Comparison of ENCODE assay signal across 10 mouse cellular contexts in genomic region chr12:54334491-54335132, GRCm38 (mm10).
A peak's percentile ranks its signal among the peaks of the same experiment; 100 is the strongest.
DNase-seq lines count a peak whose midpoint lies in the region; ATAC-seq lines count a peak whose summit lies in the region.
"Had no signal": no experiment of that assay in that cellular context is flagged by ENCODE, and none has a peak within 500 bp of the region (broad histone marks: within the 10 kb centered on the region; RNA-seq: fewer than 3 reads in every experiment).

No protein-coding gene starts in this region.

- 41% methylated on average over 9 of the region's 9 CpGs for WGBS in heart, embryonic 16.5 days
- 49% methylated on average over 9 of the region's 9 CpGs for WGBS in heart, embryonic 12.5 days
- WGBS in forebrain, embryonic 15.5 days: 26% methylated on average over 9 of the region's 9 CpGs
- 66% methylated on average over 9 of the region's 9 CpGs for WGBS in midbrain, embryonic 10.5 days

- no peak overlapping the region for H3K27ac ChIP-seq in heart, embryonic 16.5 days (ENCODE audit: low read length)
- H3K27ac ChIP-seq in heart, embryonic 12.5 days (ENCODE audit: poor library complexity, severe bottlenecking): no peak overlapping the region
- H3K27ac ChIP-seq in forebrain, embryonic 15.5 days (replicated peaks): 0 out of 2 replicates have a peak overlapping the region, but pooled peaks have one; percentile 0
- H3K27ac ChIP-seq in midbrain, embryonic 10.5 days (replicated peaks): 0 out of 2 replicates have a peak overlapping the region, but pooled peaks have one; percentile 17

- H3K36me3 ChIP-seq in heart, embryonic 16.5 days (ENCODE audit: control insufficient read depth, insufficient read depth): no peaks in the 10 kb centered on the region
- H3K36me3 ChIP-seq in heart, embryonic 12.5 days: no peaks in the 10 kb centered on the region
- no peaks in the 10 kb centered on the region for H3K36me3 ChIP-seq in forebrain, embryonic 15.5 days
- no peaks in the 10 kb centered on the region for H3K36me3 ChIP-seq in midbrain, embryonic 10.5 days

- no peak overlapping the region for H3K9ac ChIP-seq in heart, embryonic 16.5 days (ENCODE audit: low read length)
- no peak overlapping the region for H3K9ac ChIP-seq in heart, embryonic 12.5 days
- no peak overlapping the region for H3K9ac ChIP-seq in forebrain, embryonic 15.5 days (replicated peaks)

- ATAC-seq in heart, embryonic 16.5 days (replicated peaks; ENCODE audit: extremely low read depth, insufficient read depth, low FRiP score): no peak
- no peak for ATAC-seq in heart, embryonic 12.5 days (ENCODE audit: insufficient number of reproducible peaks, low FRiP score)
- 0 out of 2 replicates have a peak, but pooled peaks have one; percentile 57 for ATAC-seq in forebrain, embryonic 15.5 days (replicated peaks)

- H3K27me3 ChIP-seq in heart, embryonic 16.5 days (ENCODE audit: control insufficient read depth, insufficient read depth, low read length): no peaks in the 10 kb centered on the region
- H3K27me3 ChIP-seq in heart, embryonic 12.5 days (replicated peaks): no peaks in the 10 kb centered on the region
- H3K27me3 ChIP-seq in forebrain, embryonic 15.5 days: no peaks in the 10 kb centered on the region
- H3K27me3 ChIP-seq in midbrain, embryonic 10.5 days (ENCODE audit: low read depth, poor library complexity, severe bottlenecking): peaks cover 66% of the 10 kb centered on the region

- H3K9me3 ChIP-seq in heart, embryonic 16.5 days (replicated peaks; ENCODE audit: control insufficient read depth, low read length): no peaks in the 10 kb centered on the region
- H3K9me3 ChIP-seq in heart, embryonic 12.5 days (replicated peaks): no peaks in the 10 kb centered on the region
- H3K9me3 ChIP-seq in forebrain, embryonic 15.5 days: no peaks in the 10 kb centered on the region
- no peaks in the 10 kb centered on the region for H3K9me3 ChIP-seq in midbrain, embryonic 10.5 days (replicated peaks)

- peaks cover 6% of the 10 kb centered on the region for H3K4me1 ChIP-seq in heart, embryonic 16.5 days (ENCODE audit: control insufficient read depth, insufficient read depth, low read length)
- H3K4me1 ChIP-seq in heart, embryonic 12.5 days (replicated peaks): peaks cover 9% of the 10 kb centered on the region; the same call in 1 of the 2 replicates
- H3K4me1 ChIP-seq in forebrain, embryonic 15.5 days: peaks cover 16% of the 10 kb centered on the region
- peaks cover 26% of the 10 kb centered on the region for H3K4me1 ChIP-seq in midbrain, embryonic 10.5 days

- peak overlapping the region; percentile 4; the same call in 1 of the 2 replicates for H3K4me2 ChIP-seq in heart, embryonic 16.5 days (ENCODE audit: low read depth, low read length)
- no peak overlapping the region for H3K4me2 ChIP-seq in heart, embryonic 12.5 days
- no peak overlapping the region for H3K4me2 ChIP-seq in forebrain, embryonic 15.5 days (replicated peaks)

- peak; percentile 19 for DNase-seq in CD4-positive, CD25-positive, alpha-beta regulatory T cell, adult 2 months (ENCODE audit: low read depth, low spot score)
- no peak for DNase-seq in midbrain, embryonic 10.5 days (ENCODE audit: low spot score)
- no peak for DNase-seq in urinary bladder, postnatal 14 days (ENCODE audit: low spot score)
- DNase-seq in urinary bladder, postnatal 10 days (ENCODE audit: low spot score): no peak
- no peak for DNase-seq in spleen, adult 12 weeks (ENCODE audit: low spot score)
- DNase-seq: gastrocnemius, postnatal 25 days; right cerebral cortex, postnatal 14 days had no signal

- no peak overlapping the region for H3K4me3 ChIP-seq in heart, embryonic 16.5 days (ENCODE audit: low read length)
- no peak overlapping the region for H3K4me3 ChIP-seq in heart, embryonic 12.5 days
- H3K4me3 ChIP-seq in forebrain, embryonic 15.5 days: no peak overlapping the region
- H3K4me3 ChIP-seq in midbrain, embryonic 10.5 days: no peak overlapping the region

Comparison
In these comparisons a context has a peak if more than half of its experiments do, and no peak if none do; other contexts are left out.
1. H3K27ac ChIP-seq: peak in forebrain, embryonic 15.5 days (single experiment) and midbrain, embryonic 10.5 days (single experiment); none in heart, embryonic 16.5 days (single experiment) and heart, embryonic 12.5 days (single experiment).